Mouse (Mus musculus) adipose tissue, adult 10 weeks (tissue): ENCODE data around the gene Ugt3a1. TPM values are rescaled to one million over a fixed set of nuclear protein-coding genes. Genes with fewer than 3 reads are reported as not detected.

Experiments used
- polyA plus RNA-seq: library from polyadenylated mRNA; stranded (reverse); fragments of 350-450 nt; fragmentation: Illumina TruSeq; extraction: RNeasy Lipid Tissue Mini Kit (QIAGEN cat#74804); gene quantifications from one replicate; pipeline ENCODE4 v1.2.3, GENCODE M21; 2014; ENCODE audit warnings: low read depth, low replicate concordance

Ugt3a1 gene
- 0.65 TPM for polyA plus RNA-seq

GRCm38 (mm10) chr15:9276838-9277295, at the start of gene Ugt3a1:
Ugt3a1 (plus strand) TSS chr15:9276888.

DNA sequence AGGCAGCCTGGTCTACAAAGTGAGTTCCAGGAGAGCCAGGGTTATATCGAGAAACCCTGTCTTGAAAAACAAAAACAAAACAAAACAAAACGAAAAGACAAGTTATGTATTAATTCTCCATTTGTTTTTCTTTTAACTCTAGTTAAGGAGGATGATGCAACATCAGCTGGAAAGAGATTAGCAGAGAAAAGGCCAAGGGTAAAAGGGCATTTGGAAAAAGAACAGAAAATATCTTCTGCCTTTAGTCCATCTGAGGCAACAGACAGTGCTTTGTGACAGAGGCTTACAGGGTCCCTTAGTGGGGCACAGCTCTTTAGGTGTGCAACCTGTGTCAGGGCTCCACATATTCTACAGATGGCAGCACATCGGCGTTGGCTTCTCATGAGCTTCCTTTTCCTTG, 58.7 kb downstream of the Ugt3a1 start, which contains the start of gene Ugt3a2:
Gene Ugt3a2 (plus strand): TSS at position 210 of the 400 bp plus-strand sequence.

Other genes with a start within 250 kb of the Ugt3a1 start
- gene Nadk2, start 205.6 kb upstream of the Ugt3a1 start, polyA plus RNA-seq: 32.4 TPM
- 11.7 TPM for gene Lmbrd2, start 136.3 kb upstream of the Ugt3a1 start, polyA plus RNA-seq
- 5.2 TPM for gene Skp2, start 121.5 kb upstream of the Ugt3a1 start, polyA plus RNA-seq
- 0.29 TPM for gene Ugt3a2, start 58.7 kb downstream of the Ugt3a1 start, polyA plus RNA-seq
- gene Capsl, start 159.1 kb downstream of the Ugt3a1 start, polyA plus RNA-seq: 4.7 TPM